Mouse (Mus musculus): ENCODE measurements around the gene Shcbp1l. TPM values are rescaled to one million over a fixed set of nuclear protein-coding genes. Genes with fewer than 3 reads are reported as not detected.
"Not testable (repeated sequence)": the region's sequence is repeated elsewhere in the genome, so short reads cannot be mapped to it uniquely, and the experiment has no call there.

Gene Shcbp1l
- total RNA-seq (2021), result 1 to 10 TPM; 4.3 to 4.4 TPM
- long read RNA-seq, partial matches to known transcripts, result 1 of 4 reads
- long read RNA-seq, other reads (novel, unspliced or antisense), result 3 of 4 reads

GRCm38 (mm10) chr1:153424770-153425584 is at the start of gene Shcbp1l:
TSS of gene Shcbp1l (plus strand) at chr1:153425162.
- peak; percentile 67 to 85 for DNase-seq (ENCODE audit: low spot score in 2 of 2)

- no peak for DNase-seq (ENCODE audit: low spot score in 2 of 2)
Measured at GRCm38 (mm10) chr1:153376446-153376845, 48.5 kb upstream of the Shcbp1l start.

DNA sequence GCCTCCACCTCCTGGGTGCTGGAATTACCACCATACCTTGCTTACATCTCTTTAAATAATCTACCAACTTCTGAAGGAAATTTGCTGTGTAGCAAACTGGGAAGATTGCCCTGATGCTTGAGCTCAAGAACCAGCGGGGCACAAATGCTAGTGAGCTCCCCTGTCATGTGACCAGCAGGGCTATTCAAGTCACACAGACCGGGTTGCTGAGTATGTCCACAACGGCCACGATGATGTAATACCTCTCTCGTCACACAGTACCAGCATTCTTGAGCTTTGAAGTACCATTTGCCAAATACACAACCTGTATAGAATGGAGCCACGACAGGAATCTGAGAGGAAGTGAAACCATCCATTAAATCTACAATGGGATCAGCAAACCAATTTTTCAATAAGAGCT is 46.4 kb upstream of the Shcbp1l start:
- no peak for DNase-seq (ENCODE audit: low spot score in 2 of 2)

- DNase-seq (ENCODE audit: low spot score in 2 of 2), result no peak
Measured at GRCm38 (mm10) chr1:153379832-153380231, 45.1 kb upstream of the Shcbp1l start.

- no peak for DNase-seq (ENCODE audit: low spot score in 2 of 2)
Measured at GRCm38 (mm10) chr1:153380746-153381282, 44.1 kb upstream of the Shcbp1l start.

DNA sequence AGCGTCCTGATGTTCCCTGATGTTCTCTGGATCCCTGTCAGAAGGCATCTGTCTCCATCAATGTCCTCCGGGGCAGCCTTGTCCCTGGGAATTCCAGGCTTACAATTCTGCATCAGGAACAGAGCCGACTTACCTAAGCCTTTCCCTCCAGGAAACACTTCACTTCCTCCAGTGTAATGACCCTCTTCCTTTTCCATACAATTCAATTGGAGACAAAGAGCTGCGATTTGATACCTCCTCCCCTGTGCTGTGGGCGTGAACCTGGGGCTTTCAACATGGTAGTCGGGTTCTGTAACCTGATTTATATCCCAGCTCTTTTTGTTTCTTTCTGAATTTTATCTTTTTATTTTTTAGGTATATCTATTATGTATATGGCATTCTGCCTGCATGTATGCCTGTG is 39.9 kb upstream of the Shcbp1l start:
- no peak for DNase-seq (ENCODE audit: low spot score in 2 of 2)

DNA sequence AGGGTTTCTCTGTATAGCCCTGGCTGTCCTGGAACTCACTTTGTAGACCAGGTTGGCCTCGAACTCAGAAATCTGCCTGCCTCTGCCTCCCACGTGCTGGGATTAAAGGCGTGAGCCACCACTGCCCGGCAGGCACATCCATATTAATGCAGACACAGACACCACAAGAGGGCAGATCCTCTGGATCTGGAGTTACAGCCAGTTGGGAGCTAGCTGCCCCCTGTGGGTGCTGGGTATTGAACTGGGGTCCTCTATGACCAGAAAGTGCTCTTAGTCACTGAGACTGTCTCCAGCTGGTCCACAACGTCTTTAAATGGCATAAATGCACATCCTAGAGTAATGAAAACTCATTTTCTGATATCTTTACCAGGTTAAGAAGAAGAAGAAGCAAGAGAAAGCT is 39.3 kb upstream of the Shcbp1l start:
- not testable (repeated sequence) for DNase-seq (ENCODE audit: low spot score in 2 of 2)

- peak; percentile 70 to 83 for DNase-seq (ENCODE audit: low spot score in 2 of 2)
Measured at GRCm38 (mm10) chr1:153386271-153387069, 38.5 kb upstream of the Shcbp1l start.

GRCm38 (mm10) chr1:153395706-153396105 is 29.3 kb upstream of the Shcbp1l start:
- not testable (repeated sequence) for DNase-seq (ENCODE audit: low spot score in 2 of 2)

DNA sequence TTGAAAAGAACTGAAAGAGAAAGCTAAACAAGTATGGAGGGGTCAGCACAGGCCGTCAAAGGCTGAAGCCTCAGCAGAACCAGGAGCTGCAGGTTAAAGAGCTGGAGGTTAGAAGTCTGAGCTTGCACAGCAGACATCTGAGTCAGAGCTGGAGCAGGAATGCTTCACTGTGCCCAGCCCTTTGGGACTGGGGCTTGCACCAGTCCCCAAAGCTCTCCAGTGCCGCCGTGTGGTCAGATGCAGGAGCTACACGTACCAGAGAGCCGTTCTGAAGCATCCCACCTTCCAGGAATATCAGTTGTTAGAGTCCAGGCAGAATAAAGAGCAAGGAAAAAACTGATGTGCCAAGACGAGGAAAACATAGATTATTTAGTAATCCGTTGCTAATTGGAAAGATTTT is 23.2 kb upstream of the Shcbp1l start:
- peak; percentile 40 to 66 for DNase-seq (ENCODE audit: low spot score in 2 of 2)

DNA sequence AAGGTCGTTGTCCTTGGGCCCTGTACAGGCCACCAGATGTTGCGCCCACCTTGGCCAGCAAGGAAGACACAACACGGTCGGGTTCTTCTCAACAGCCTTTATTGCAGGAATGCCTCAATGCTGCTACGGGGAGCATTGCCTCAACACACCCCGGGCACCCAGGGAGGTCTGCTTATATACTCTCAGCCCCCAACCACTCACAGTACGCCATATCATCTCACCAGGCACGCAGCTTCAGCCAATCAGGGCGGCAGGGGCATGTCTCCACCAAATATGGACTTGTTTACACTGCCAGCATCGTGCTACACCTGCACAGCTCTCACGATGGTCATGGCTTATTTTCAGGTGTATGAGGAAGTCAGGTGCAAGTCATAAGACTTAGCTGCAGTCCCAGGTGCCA is 17.3 kb upstream of the Shcbp1l start:
- not testable (repeated sequence) for DNase-seq (ENCODE audit: low spot score in 2 of 2)

- not testable (repeated sequence) for DNase-seq (ENCODE audit: low spot score in 2 of 2)
Measured at GRCm38 (mm10) chr1:153408296-153408695, 16.7 kb upstream of the Shcbp1l start.

DNA sequence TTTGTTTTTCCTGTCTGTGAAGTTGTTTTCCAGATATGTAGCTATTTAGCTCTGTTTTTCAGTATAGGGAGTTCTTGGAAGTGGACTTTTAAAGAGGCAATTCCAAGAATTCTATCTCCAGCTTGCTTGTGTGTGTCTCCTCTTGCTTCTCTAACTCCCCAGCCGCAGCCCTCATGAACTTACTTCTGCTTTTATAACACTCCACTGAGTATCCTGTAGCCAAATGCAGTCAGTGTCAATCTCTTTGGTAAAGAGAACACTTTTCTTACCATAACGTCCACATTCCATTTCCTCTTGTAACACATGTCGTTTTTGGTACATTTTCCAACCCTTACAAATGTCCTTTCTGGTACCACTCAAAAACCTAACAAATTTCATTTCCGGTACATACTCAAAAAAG is 14.0 kb upstream of the Shcbp1l start:
- DNase-seq (ENCODE audit: low spot score in 2 of 2), result not testable (repeated sequence)

DNA sequence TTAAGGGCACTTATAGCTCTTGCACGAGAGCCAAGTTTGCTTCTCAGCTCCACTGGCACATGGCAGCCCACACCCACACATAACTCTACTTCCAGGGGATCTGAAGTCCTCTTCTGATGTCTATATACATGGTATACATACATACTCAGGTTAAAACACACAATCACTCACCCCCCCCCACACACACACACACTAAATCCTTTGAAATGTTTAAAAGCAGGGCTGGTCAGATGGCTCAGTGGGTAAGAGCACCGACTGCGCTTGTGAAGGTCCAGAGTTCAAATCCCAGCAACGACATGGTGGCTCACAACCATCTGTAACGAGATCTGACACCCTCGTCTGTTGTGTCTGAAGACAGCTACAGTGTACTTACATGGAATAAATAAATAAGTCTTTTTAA is 13.2 kb upstream of the Shcbp1l start:
- DNase-seq (ENCODE audit: low spot score in 2 of 2), result no peak

DNA sequence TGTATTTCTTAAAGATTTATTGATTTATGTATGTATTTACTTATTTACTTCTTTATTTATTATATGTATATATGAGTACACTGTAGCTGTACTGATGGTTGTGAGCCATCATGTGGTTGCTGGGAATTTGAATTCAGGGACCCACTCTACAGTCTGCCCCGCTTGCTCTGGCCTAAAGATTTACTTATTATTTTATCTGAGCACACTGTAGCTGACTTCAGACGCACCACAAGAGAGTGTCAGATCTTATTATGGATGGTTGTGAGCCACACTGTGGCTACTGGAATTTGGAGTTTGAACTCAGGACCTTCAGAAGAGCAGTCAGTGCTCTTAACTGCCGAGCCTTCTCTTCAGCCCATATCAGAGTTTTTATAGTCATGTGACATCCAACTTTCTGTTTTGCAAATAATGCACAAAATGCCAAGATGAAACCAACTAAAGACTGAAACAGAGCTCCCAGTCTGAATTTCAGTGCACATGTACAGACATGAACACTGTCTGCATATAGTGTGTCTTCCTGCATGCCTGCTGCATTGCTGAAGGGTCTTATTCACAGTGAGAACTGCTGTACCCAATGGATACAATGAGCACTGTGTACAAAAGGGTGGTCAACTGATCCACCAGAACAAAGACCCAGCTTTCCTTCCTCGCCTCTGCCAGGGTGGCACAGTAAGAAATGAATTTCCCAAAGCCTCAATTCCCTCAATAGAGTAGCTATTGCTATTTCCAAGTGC is 12.1 kb upstream of the Shcbp1l start:
- not testable (repeated sequence) for DNase-seq (ENCODE audit: low spot score in 2 of 2)

- peak; percentile 69 to 91 for DNase-seq (ENCODE audit: low spot score in 2 of 2)
Measured at GRCm38 (mm10) chr1:153413397-153414020, 11.5 kb upstream of the Shcbp1l start.

GRCm38 (mm10) chr1:153414114-153414723 is 10.7 kb upstream of the Shcbp1l start:
- DNase-seq (ENCODE audit: low spot score in 2 of 2), result peak; percentile 49 to 75

GRCm38 (mm10) chr1:153414962-153415361 is 10.0 kb upstream of the Shcbp1l start:
- peak in 1 of 2 experiments; percentile 44 for DNase-seq (ENCODE audit: low spot score in 2 of 2)

DNA sequence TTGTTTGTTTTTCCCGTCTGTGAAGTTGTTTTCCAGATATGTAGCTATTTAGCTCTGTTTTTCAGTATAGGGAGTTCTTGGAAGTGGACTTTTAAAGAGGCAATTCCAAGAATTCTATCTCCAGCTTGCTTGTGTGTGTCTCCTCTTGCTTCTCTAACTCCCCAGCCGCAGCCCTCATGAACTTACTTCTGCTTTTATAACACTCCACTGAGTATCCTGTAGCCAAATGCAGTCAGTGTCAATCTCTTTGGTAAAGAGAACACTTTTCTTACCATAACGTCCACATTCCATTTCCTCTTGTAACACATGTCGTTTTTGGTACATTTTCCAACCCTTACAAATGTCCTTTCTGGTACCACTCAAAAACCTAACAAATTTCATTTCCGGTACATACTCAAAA is 9.2 kb upstream of the Shcbp1l start:
- not testable (repeated sequence) for DNase-seq (ENCODE audit: low spot score in 2 of 2)

DNA sequence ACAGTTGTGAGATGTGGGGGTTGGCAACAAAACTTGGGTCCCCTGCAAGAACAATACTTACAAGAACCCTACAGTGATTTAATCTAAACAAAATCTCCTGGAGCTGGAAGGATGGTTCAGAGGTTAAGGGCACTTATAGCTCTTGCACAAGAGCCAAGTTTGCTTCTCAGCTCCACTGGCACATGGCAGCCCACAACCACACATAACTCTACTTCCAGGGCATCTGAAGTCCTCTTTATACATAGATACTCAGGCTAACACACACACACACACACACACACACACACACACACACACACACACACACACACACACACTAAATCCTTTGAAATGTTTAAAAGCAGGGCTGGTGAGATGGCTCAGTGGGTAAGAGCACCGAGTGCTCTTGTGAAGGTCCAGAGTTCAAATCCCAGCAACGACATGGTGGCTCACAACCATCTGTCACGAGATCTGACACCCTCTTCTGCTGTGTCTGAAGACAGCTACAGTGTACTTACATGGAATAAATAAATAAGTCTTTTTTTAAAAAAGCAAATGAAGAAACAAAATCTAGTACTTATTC is 8.6 kb upstream of the Shcbp1l start:
- DNase-seq (ENCODE audit: low spot score in 2 of 2), result not testable (repeated sequence)
